Mouse (Mus musculus) stomach, embryonic 16.5 days (tissue): ENCODE results near the gene Sash3. TPM values are rescaled to one million over a fixed set of nuclear protein-coding genes. Genes with fewer than 3 reads are reported as not detected.
"Not testable (repeated sequence)": the region's sequence is repeated elsewhere in the genome, so short reads cannot be mapped to it uniquely, and the experiment has no call there.

ENCODE experiments used
- ATAC-seq: fragments of 200-750 bp; cut with Nextera tagmentation; 2 replicates; pipeline ENCODE4 v1.8.0; 2017; ENCODE audit warnings: moderate number of reproducible peaks, moderate TSS enrichment; ENCODE audit not compliant: insufficient read depth, low FRiP score
- H3K27ac ChIP-seq: fragments of 300-500 bp; sonication (generic); 2 replicates; pipeline ENCODE4 v1.5.1; 2014; ENCODE audit warnings: low read length
- H3K27me3 ChIP-seq: fragments of 300-500 bp; sonication (generic); 2 replicates; pipeline ENCODE4 v1.6.1; 2014; ENCODE audit warnings: low read length, control low read depth, mixed read lengths; ENCODE audit not compliant: control insufficient read depth, insufficient read depth
- H3K36me3 ChIP-seq: fragments of 300-500 bp; sonication (generic); 2 replicates; pipeline ENCODE4 v1.6.1; 2014; ENCODE audit warnings: low read length; ENCODE audit not compliant: control insufficient read depth, insufficient read depth
- H3K4me1 ChIP-seq: fragments of 300-500 bp; sonication (generic); 2 replicates; pipeline ENCODE4 v1.6.1; 2014; ENCODE audit warnings: low read length, control low read depth, mixed read lengths; ENCODE audit not compliant: control insufficient read depth, insufficient read depth
- H3K4me2 ChIP-seq: fragments of 300-500 bp; sonication (generic); 2 replicates; pipeline ENCODE4 v1.6.1; 2014; ENCODE audit warnings: low read depth, low read length, mixed read lengths
- H3K4me3 ChIP-seq: fragments of 300-500 bp; sonication (generic); replicated peaks from 2 replicates; pipeline ENCODE4 v1.5.1; 2014; ENCODE audit warnings: mild to moderate bottlenecking, low read length
- H3K9ac ChIP-seq: fragments of 300-500 bp; sonication (generic); 2 replicates; pipeline ENCODE4 v1.6.1; 2014; ENCODE audit warnings: low read length
- H3K9me3 ChIP-seq: fragments of 300-500 bp; sonication (generic); replicated peaks from 2 replicates; pipeline ENCODE4 v1.6.1; 2016; ENCODE audit warnings: low read length, control low read depth; ENCODE audit not compliant: control insufficient read depth
- WGBS: fragments of 180-500 bp; shearing (Covaris S2); extraction: QIAGEN DNeasy Blood & Tissue Kit; methylation state at CpG from one replicate; pipeline ENCODE4 v1.1.7; 2014; 5-methylcytosine and 5-hydroxymethylcytosine counted together
- polyA plus RNA-seq: library from polyadenylated mRNA; unstranded; fragments of >200 nt; fragmentation: Nextera tagmentation; extraction: Ambion mirVana; gene quantifications from 2 replicates; pipeline ENCODE4 v1.2.1, GENCODE M21; 2015

Gene Sash3
- polyA plus RNA-seq, 1 experiment from 2014 or later = 5.0 TPM

DNA sequence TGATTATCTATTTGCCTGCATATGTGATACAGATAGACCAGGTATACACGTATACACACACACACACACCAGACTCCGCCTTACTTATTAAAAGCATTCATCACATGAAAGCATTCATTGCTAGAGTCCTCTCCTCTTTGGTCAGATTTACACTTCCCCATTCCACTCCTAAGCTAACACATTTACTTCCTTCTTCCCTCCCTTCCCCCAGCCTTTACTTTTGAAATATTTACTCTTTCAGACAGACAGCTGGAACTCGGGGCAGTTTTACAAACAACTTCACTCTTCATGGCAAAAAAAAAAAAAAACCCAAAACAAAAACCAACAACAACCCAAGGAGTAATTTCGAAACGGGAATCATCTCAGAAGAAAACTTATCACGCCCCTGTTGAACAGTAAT, 58.2 kb downstream of the Sash3 start:
- Histone ChIP-seq H3K4me2 (no peak overlapping the region), H3K36me3 (no peaks in the 10 kb centered on the region), H3K27me3 (no peaks in the 10 kb centered on the region), H3K9ac (no peak overlapping the region), H3K4me3 (no peak overlapping the region), H3K27ac (peak overlapping the region; percentile 19; the same call in 1 of the 2 replicates), H3K9me3 (no peaks in the 10 kb centered on the region), H3K4me1 (no peaks in the 10 kb centered on the region)
- no peak for ATAC-seq
- WGBS = 69% methylated on average over 6 of the region's 6 CpGs

DNA sequence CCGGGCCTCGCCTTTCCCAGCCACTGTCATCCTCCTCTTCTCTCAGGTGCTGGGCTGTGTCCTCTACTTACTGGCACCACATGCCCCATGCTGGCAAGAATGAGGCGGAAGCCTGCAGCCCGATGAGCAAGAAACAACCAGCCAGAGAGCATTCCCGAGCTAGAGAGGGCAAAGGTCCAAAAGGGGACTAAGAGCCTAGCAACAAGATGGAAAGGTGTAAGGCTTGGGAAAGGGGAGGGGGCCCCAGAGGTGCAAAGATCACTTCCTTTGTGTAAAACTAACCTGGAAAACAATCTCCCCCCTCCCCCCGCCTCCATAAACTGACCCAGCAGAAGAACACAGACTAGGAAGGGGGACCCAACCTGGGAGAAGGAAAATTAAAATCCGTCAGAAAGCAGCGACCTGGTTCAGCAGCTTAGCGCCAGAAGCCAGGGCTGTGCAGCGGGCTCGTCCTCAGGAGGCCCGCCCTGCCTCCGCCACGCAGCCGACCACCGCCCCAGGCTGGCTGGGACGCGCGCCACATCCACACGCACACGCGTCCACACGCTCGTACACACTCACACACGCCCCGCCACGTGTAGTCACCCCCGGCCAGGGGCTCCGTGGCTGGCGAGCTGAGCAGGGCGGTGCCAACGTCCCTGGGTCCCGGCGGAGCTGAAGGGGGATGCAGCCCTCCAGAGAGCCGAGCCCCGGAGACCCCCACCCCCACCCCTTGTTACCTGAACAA, 61.7 kb downstream of the Sash3 start:
- peak overlapping the region; percentile 72 for H3K4me3 ChIP-seq
- no peaks in the 10 kb centered on the region for H3K27me3 ChIP-seq
- H3K4me1 ChIP-seq = no peaks in the 10 kb centered on the region
- peak overlapping the region; percentile 67 for H3K27ac ChIP-seq
- H3K36me3 ChIP-seq = no peaks in the 10 kb centered on the region
- ATAC-seq = peak; percentile 76
- H3K9ac ChIP-seq = peak overlapping the region; percentile 74
- WGBS = 9% methylated on average over 36 of the region's 36 CpGs
- peak overlapping the region; percentile 49 for H3K4me2 ChIP-seq
- H3K9me3 ChIP-seq = no peaks in the 10 kb centered on the region

DNA sequence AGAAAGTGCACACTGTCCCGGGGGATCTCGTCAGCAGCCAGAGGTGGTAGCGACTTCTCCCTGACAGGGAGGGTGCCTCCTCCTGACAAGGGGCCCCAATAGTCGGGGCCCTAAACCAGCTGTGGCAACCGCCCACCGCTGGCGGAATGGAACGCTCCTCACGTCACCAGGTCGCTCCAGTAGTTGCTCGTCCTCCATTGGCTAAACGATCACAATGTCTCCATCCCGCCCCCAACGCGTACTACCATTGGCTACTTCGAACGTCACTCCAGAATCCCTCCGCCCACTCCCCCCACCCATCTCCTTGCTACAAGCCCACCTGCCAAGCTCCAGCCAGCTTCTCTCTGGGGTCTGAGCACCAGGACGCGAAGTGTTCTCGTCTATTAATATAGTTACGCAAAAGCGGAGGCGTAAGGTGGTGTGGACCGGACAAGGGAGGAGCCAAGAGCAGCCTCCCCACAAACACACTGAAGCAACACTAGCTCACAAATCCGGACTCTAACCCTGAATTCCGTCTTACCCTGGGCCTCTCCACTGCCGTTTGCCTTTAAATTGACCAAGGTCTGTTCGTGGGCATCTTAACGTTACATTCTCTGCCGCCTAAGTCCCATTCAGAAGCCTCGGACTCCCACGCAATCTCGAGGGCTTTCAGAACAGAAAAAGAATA, 62.4 kb downstream of the Sash3 start, which contains the start of gene Zdhhc9:
Gene Zdhhc9 (minus strand): TSS at position 360 of the 667 bp plus-strand sequence.
- peak; percentile 98 for ATAC-seq
- H3K9me3 ChIP-seq = no peaks in the 10 kb centered on the region
- H3K27me3 ChIP-seq = no peaks in the 10 kb centered on the region
- H3K36me3 ChIP-seq = no peaks in the 10 kb centered on the region
- H3K4me3 ChIP-seq = peak within 1 kb of the TSS; percentile 72
- peak within 1 kb of the TSS; percentile 67 for H3K27ac ChIP-seq
- WGBS = 11% methylated on average over 34 of the region's 34 CpGs
- peak within 1 kb of the TSS; percentile 74 for H3K9ac ChIP-seq
- no peaks in the 10 kb centered on the region for H3K4me1 ChIP-seq
- H3K4me2 ChIP-seq = peak within 1 kb of the TSS; percentile 55

GRCm38 (mm10) chrX:48209746-48210145, 63.5 kb downstream of the Sash3 start:
- H3K4me1 ChIP-seq, H3K4me3 ChIP-seq, H3K9ac ChIP-seq, ATAC-seq, H3K27me3 ChIP-seq, H3K36me3 ChIP-seq, H3K9me3 ChIP-seq, H3K27ac ChIP-seq, H3K4me2 ChIP-seq: not testable (repeated sequence)
- WGBS = 89% methylated on average over 2 of the region's 4 CpGs

Other genes with a start within 250 kb of the Sash3 start
- 19.8 and 19.9 TPM in 2 replicates for gene Ocrl, start 234.0 kb upstream of the Sash3 start, polyA plus RNA-seq
- 5.1 and 6.5 TPM in 2 replicates for gene Apln, start 111.6 kb upstream of the Sash3 start, polyA plus RNA-seq
- gene Xpnpep2, start 37.7 kb upstream of the Sash3 start, polyA plus RNA-seq = 1.3 and 1.4 TPM in 2 replicates
- gene Zdhhc9, start 62.4 kb downstream of the Sash3 start, polyA plus RNA-seq = 4.6 and 6.1 TPM in 2 replicates
- gene Utp14a, start 110.4 kb downstream of the Sash3 start, polyA plus RNA-seq = 15.2 and 17.0 TPM in 2 replicates
- 5.2 TPM in 2 replicates for gene Bcorl1, start 194.9 kb downstream of the Sash3 start, polyA plus RNA-seq